Mouse (Mus musculus) liver, postnatal 0 days (tissue): ENCODE results near the gene Ube4a. TPM values are rescaled to one million over a fixed set of nuclear protein-coding genes. Genes with fewer than 3 reads are reported as not detected.

Source experiments
- ATAC-seq: fragments of 200-750 bp; cut with Nextera tagmentation; 2 replicates; pipeline ENCODE4 v1.8.0; 2017; ENCODE audit warnings: mild to moderate bottlenecking, moderate library complexity
- DNase-seq: peaks from one replicate; pipeline ENCODE4 v3.0.0-alpha.2; 2016
- H3K27ac ChIP-seq: fragments of 300-500 bp; sonication (generic); 2 replicates; pipeline ENCODE4 v1.5.1; 2014; ENCODE audit warnings: antibody characterized with exemption, moderate library complexity, mild to moderate bottlenecking, low read depth
- H3K27me3 ChIP-seq: fragments of 300-500 bp; sonication (generic); 2 replicates; pipeline ENCODE4 v1.6.1; 2014; ENCODE audit warnings: low read length, control low read depth, mixed read lengths; ENCODE audit not compliant: insufficient read depth
- H3K36me3 ChIP-seq: fragments of 300-500 bp; sonication (generic); replicated peaks from 2 replicates; pipeline ENCODE4 v1.6.1; 2014; ENCODE audit warnings: mild to moderate bottlenecking, control low read depth, low read length, moderate library complexity, mixed read lengths; ENCODE audit not compliant: insufficient read depth
- H3K4me1 ChIP-seq: fragments of 300-500 bp; sonication (generic); 2 replicates; pipeline ENCODE4 v1.6.1; 2014; ENCODE audit warnings: antibody characterized with exemption, mild to moderate bottlenecking, control low read depth; ENCODE audit not compliant: insufficient read depth
- H3K4me2 ChIP-seq: fragments of 300-500 bp; sonication (generic); 2 replicates; pipeline ENCODE4 v1.6.1; 2014; ENCODE audit warnings: low read depth, mild to moderate bottlenecking, low read length, moderate library complexity, mixed read lengths
- H3K4me3 ChIP-seq: fragments of 300-500 bp; sonication (generic); 2 replicates; pipeline ENCODE4 v1.5.1; 2014; ENCODE audit warnings: low read depth, low read length
- H3K9ac ChIP-seq: fragments of 300-500 bp; sonication (generic); replicated peaks from 2 replicates; pipeline ENCODE4 v1.6.1; 2014; ENCODE audit warnings: mild to moderate bottlenecking, moderate library complexity
- H3K9me3 ChIP-seq: fragments of 300-500 bp; sonication (generic); 2 replicates; pipeline ENCODE4 v1.6.1; 2016; ENCODE audit warnings: mild to moderate bottlenecking, control low read depth, low read length, mixed read lengths
- CTCF ChIP-seq: sonication (generic); IDR thresholded peaks from 2 replicates; pipeline ENCODE4 v1.5.1; 2016; ENCODE audit warnings: antibody characterized with exemption, low read depth
- EP300 ChIP-seq: IDR thresholded peaks from 2 replicates; pipeline ENCODE4 v1.6.1; 2016; ENCODE audit warnings: antibody characterized with exemption, low read depth, mild to moderate bottlenecking
- WGBS: fragments of 180-500 bp; shearing (Covaris S2); extraction: QIAGEN DNeasy Blood & Tissue Kit; methylation state at CpG from one replicate; pipeline ENCODE4 v1.1.7; 2014; ENCODE audit not compliant: insufficient replicate concordance; 5-methylcytosine and 5-hydroxymethylcytosine counted together
- polyA plus RNA-seq: library from polyadenylated mRNA; unstranded; fragments of >200 nt; fragmentation: Nextera tagmentation; extraction: Ambion mirVana; gene quantifications from 2 replicates; pipeline ENCODE4 v1.2.1, GENCODE M21; 2015

The Ube4a gene
- polyA plus RNA-seq, 1 experiment from 2014 or later: 7.5 TPM

DNA sequence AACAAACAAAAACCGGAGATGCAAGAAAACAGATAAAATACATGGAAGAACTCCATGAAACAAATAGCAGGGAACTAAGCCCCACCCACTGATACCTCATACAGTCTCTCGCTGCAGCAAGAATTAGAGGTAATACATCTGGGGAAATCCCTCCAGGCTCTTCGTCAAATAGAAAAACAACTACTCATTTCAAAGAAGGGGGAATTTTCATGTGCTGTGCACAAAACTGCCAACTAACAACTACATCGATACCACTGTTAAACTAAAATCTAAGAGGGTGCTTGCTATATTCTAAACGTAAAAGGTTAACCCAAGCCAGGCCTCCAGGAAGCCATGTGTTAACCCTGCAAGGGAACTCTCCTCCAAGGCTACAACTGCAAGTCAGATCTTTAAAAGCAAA, 91.7 kb downstream of the Ube4a start:
- TF ChIP-seq CTCF: no peak
- no peak for TF ChIP-seq EP300
- WGBS: 51% methylated on average over 5 of the region's 5 CpGs
- Histone ChIP-seq H3K36me3 (peaks cover 9% of the 10 kb centered on the region; the same call in 1 of the 2 replicates), H3K9ac (no peak overlapping the region), H3K27ac (no peak overlapping the region), H3K4me2 (no peak overlapping the region), H3K9me3 (no peaks in the 10 kb centered on the region), H3K4me1 (peaks cover 5% of the 10 kb centered on the region), H3K4me3 (no peak overlapping the region), H3K27me3 (no peaks in the 10 kb centered on the region)
- DNase-seq: no peak
- no peak for ATAC-seq

Other genes starting within 250 kb of the Ube4a start
- gene Phldb1, start 230.4 kb downstream of the Ube4a start, polyA plus RNA-seq: 1.5 and 2.2 TPM in 2 replicates
- gene Arcn1, start 197.8 kb downstream of the Ube4a start, polyA plus RNA-seq: 53.5 and 58.4 TPM in 2 replicates
- gene Ift46, start 197.7 kb downstream of the Ube4a start, polyA plus RNA-seq: 23.6 and 24.5 TPM in 2 replicates
- 5.6 and 6.0 TPM in 2 replicates for gene Tmem25, start 166.3 kb downstream of the Ube4a start, polyA plus RNA-seq
- gene Ttc36, start 162.5 kb downstream of the Ube4a start, polyA plus RNA-seq: 588 and 688 TPM in 2 replicates
- gene Kmt2a, start 84.3 kb downstream of the Ube4a start, polyA plus RNA-seq: 1.8 and 2.2 TPM in 2 replicates
- gene Atp5l, start 44.9 kb downstream of the Ube4a start, polyA plus RNA-seq: 764 and 787 TPM in 2 replicates
- 1.8 and 2.2 TPM in 2 replicates for gene Cd3g, start 14.8 kb upstream of the Ube4a start, polyA plus RNA-seq
- gene Cd3d, start 16.2 kb upstream of the Ube4a start, polyA plus RNA-seq: 0.17 and 0.46 TPM in 2 replicates
- not detected in 2 replicates for gene Cd3e, start 44.0 kb upstream of the Ube4a start, polyA plus RNA-seq
- gene Mpzl2, start 74.2 kb upstream of the Ube4a start, polyA plus RNA-seq: 13.7 and 15.7 TPM in 2 replicates
- 0.99 and 1.4 TPM in 2 replicates for gene Mpzl3, start 89.6 kb upstream of the Ube4a start, polyA plus RNA-seq
- gene Jaml, start 113.6 kb upstream of the Ube4a start, polyA plus RNA-seq: 0.68 and 0.73 TPM in 2 replicates
- 0.06 and 0.09 TPM in 2 replicates for gene Scn2b, start 152.2 kb upstream of the Ube4a start, polyA plus RNA-seq
- 0.73 and 0.82 TPM in 2 replicates for gene Scn4b, start 172.8 kb upstream of the Ube4a start, polyA plus RNA-seq
- gene BC049352, start 216.4 kb upstream of the Ube4a start, polyA plus RNA-seq: 0.14 and 0.15 TPM in 2 replicates
- gene Tmprss4, start 238.5 kb upstream of the Ube4a start, polyA plus RNA-seq: not detected in 2 replicates